Mouse (Mus musculus) embryonic facial prominence, embryonic 10.5 days (tissue): Measurements from ENCODE around the gene Pitpna. TPM values are rescaled to one million over a fixed set of nuclear protein-coding genes. Genes with fewer than 3 reads are reported as not detected.
A peak's percentile ranks its signal among the peaks of the same experiment; 100 is the strongest.

Experiments
- DNase-seq: peaks from one replicate; pipeline ENCODE4 v3.0.0-alpha.2; 2017; ENCODE audit warnings: low spot score
- H3K27ac ChIP-seq: fragments of 300-500 bp; sonication (generic); replicated peaks from 2 replicates; pipeline ENCODE4 v1.5.1; 2016; ENCODE audit warnings: mild to moderate bottlenecking
- H3K27me3 ChIP-seq: fragments of 300-500 bp; sonication (generic); replicated peaks from 2 replicates; pipeline ENCODE4 v1.6.1; 2016; ENCODE audit warnings: low read depth, mild to moderate bottlenecking; ENCODE audit not compliant: poor library complexity, severe bottlenecking
- H3K36me3 ChIP-seq: fragments of 300-500 bp; sonication (generic); replicated peaks from 2 replicates; pipeline ENCODE4 v1.6.1; 2016; ENCODE audit warnings: mild to moderate bottlenecking, moderate library complexity
- H3K4me1 ChIP-seq: fragments of 300-500 bp; sonication (generic); 2 replicates; pipeline ENCODE4 v1.6.1; 2016
- H3K4me3 ChIP-seq: fragments of 300-500 bp; sonication (generic); 2 replicates; pipeline ENCODE4 v1.5.1; 2016; ENCODE audit warnings: mild to moderate bottlenecking, moderate library complexity
- H3K9me3 ChIP-seq: fragments of 300-500 bp; sonication (generic); 2 replicates; pipeline ENCODE4 v1.6.1; 2016; ENCODE audit warnings: mild to moderate bottlenecking
- WGBS: fragments of 180-500 bp; shearing (Covaris S2); methylation state at CpG from one replicate; pipeline ENCODE4 v1.1.7; 2016; 5-methylcytosine and 5-hydroxymethylcytosine counted together
- polyA plus RNA-seq: library from polyadenylated mRNA; unstranded; fragments of >200 nt; fragmentation: Nextera tagmentation; extraction: Ambion mirVana; gene quantifications from 2 replicates; pipeline ENCODE4 v1.2.1, GENCODE M21; 2016

The Pitpna gene
- polyA plus RNA-seq: 61.5 TPM in 2 replicates

DNA sequence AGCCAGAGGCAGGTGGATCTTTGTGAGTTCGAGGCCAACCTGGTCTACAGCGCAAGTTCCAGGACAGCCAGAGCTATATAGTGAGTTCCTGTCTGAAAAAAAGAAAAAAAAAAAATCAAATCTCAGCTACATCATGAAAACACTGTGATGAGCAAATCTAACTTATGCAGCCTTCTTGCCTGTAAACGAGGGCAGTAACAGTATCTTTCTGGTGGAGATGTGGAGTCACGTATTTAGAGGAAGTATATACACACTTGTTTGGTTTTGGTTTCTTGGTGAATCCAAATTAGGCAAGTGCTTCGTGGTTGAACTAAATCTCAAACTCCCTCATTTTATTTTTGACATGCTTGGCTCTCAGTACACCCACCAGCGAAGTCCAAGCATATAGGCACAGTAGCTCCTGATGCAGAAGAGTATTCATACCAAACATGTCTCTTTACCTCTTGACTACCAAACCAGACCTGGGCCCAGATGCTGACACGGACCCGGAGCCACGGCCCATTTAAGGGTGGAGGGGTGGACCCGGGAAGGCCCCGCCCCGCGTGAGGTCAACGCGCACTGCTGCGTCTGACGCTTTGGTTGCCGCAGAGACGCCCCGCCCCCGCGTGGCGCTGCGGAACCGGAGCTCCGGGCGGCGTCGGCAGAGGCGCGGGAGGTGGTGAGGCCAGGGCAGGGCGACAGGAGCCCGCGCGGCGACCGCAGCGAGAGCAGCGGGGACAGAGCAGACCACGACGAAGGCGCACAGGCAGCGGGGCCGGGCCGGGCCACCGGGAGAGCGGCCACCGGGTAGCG lies at the start of gene Pitpna:
Gene Pitpna (plus strand): TSS at position 605 of the 792 bp plus-strand sequence.
- H3K27me3 ChIP-seq: no peaks in the 10 kb centered on the region
- H3K9me3 ChIP-seq: no peaks in the 10 kb centered on the region
- 6% methylated on average over 49 of the region's 49 CpGs for WGBS
- H3K4me1 ChIP-seq: peaks cover 30% of the 10 kb centered on the region
- DNase-seq: peak; percentile 95
- peaks cover 21% of the 10 kb centered on the region for H3K36me3 ChIP-seq
- H3K27ac ChIP-seq: peak within 1 kb of the TSS; percentile 92
- peak within 1 kb of the TSS; percentile 78 for H3K4me3 ChIP-seq

- Histone ChIP-seq H3K27ac (peak overlapping the region; percentile 76), H3K4me1 (peaks cover 38% of the 10 kb centered on the region), H3K27me3 (0 out of 2 replicates have a peak, but pooled peaks cover under 1% of the 10 kb centered on the region), H3K4me3 (0 out of 2 replicates have a peak overlapping the region, but pooled peaks have one; percentile 23), H3K9me3 (no peaks in the 10 kb centered on the region), H3K36me3 (no peaks in the 10 kb centered on the region)
- DNase-seq: no peak
- WGBS: 52% methylated on average over 9 of the region's 9 CpGs
Observed at GRCm38 (mm10) chr11:75538184-75538969, 49.5 kb upstream of the Pitpna start.

DNA sequence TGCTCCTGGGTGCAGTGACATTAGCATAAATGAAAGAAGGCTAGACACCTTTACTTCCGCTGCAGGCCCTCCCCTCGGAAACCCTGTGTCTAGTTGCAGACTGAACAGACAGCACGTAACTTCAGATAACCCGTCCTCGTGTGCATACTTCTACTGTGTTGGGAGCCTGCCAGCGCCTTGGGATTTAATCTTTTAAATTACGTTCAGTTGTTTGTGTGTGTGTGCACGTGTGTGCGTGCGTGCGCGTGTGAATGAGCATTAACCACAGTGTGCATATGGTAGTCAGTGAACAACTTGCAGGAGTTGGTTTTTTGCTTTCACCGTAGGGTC lies 49.0 kb upstream of the Pitpna start:
- no peak overlapping the region for H3K27ac ChIP-seq
- no peaks in the 10 kb centered on the region for H3K27me3 ChIP-seq
- 91% methylated on average over 13 of the region's 13 CpGs for WGBS
- no peaks in the 10 kb centered on the region for H3K36me3 ChIP-seq
- H3K4me1 ChIP-seq: peaks cover 38% of the 10 kb centered on the region
- H3K4me3 ChIP-seq: no peak overlapping the region
- no peaks in the 10 kb centered on the region for H3K9me3 ChIP-seq
- no peak for DNase-seq

DNA sequence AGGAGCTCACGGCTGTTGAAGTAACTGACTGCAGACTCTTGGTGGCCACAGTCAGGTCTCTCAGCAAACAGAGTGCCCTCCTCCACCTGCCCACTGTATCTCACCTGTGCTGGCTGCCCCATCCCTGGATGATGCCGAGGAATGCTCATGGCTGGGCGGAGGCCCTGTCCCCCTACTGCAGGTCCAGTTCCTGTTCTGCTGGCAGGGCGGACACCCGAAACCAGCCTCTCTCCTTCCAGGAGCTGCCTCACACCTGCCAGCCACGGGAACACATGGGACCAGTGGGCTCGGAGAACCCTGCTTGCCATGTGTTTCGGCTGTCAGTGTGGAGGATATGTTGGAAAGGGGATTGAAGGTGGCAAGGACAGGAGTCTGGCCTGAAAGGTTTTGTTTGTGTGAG lies 47.7 kb upstream of the Pitpna start:
- 83% methylated on average over 8 of the region's 8 CpGs for WGBS
- H3K4me3 ChIP-seq: no peak overlapping the region
- peaks cover 34% of the 10 kb centered on the region for H3K4me1 ChIP-seq
- H3K27me3 ChIP-seq: no peaks in the 10 kb centered on the region
- no peak for DNase-seq
- no peak overlapping the region for H3K27ac ChIP-seq
- no peaks in the 10 kb centered on the region for H3K9me3 ChIP-seq
- no peaks in the 10 kb centered on the region for H3K36me3 ChIP-seq

- Histone ChIP-seq H3K4me1 (peaks cover 32% of the 10 kb centered on the region), H3K27ac (peak overlapping the region; percentile 52; the same call in 1 of the 2 replicates), H3K27me3 (no peaks in the 10 kb centered on the region), H3K9me3 (no peaks in the 10 kb centered on the region), H3K4me3 (no peak overlapping the region), H3K36me3 (no peaks in the 10 kb centered on the region; the same call in 1 of the 2 replicates)
- DNase-seq: no peak
- WGBS: 79% methylated on average over 19 of the region's 19 CpGs
Observed at GRCm38 (mm10) chr11:75540710-75541581, 47.0 kb upstream of the Pitpna start.

DNA sequence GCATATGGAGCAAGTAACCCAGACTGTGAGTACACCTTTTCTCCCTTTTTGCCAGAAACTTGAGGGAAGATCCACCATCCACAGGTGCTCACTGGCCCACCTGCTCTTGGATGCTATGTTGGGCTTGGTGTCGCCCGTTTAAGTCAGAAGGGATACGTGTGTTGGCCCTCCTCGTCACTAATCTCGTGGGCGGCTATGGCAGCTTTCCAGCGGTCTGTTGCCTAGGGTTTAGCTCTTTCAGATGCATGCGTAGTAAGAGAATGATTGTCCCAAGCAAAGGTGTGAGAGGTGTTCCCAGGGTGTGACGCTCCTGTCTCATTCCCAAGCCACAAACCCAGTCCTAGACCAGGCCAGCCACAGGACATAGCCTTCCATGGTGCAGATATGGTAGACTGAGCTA lies 43.2 kb upstream of the Pitpna start:
- H3K36me3 ChIP-seq: no peaks in the 10 kb centered on the region; the same call in 1 of the 2 replicates
- no peak for DNase-seq
- peaks cover 27% of the 10 kb centered on the region for H3K4me1 ChIP-seq
- no peaks in the 10 kb centered on the region for H3K9me3 ChIP-seq
- no peak overlapping the region for H3K4me3 ChIP-seq
- 92% methylated on average over 9 of the region's 9 CpGs for WGBS
- H3K27ac ChIP-seq: no peak overlapping the region
- no peaks in the 10 kb centered on the region for H3K27me3 ChIP-seq

DNA sequence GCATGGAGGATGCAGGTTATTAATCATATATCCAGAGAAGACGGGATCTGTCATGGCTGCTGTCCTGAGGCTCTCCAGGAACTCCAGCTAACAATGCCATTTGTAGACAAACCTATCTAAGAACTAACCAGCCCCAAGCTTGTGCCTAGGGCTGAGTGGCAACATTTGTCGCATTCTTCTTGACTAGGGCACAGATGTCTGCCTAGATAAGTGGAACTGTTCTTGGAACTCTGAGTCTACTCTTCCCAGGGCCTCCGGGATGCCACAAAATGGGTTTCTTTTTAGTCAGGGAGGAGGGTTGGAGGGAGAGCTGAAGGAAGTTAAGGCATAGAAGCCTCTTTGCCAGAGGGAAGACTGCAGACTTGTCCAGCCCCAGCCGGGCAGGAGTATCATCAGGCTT lies 41.8 kb upstream of the Pitpna start:
- DNase-seq: no peak
- Histone ChIP-seq H3K4me1 (peaks cover 33% of the 10 kb centered on the region), H3K36me3 (no peaks in the 10 kb centered on the region; the same call in 1 of the 2 replicates), H3K27ac (no peak overlapping the region), H3K4me3 (no peak overlapping the region), H3K9me3 (no peaks in the 10 kb centered on the region), H3K27me3 (no peaks in the 10 kb centered on the region)
- WGBS: 74% methylated on average over 4 of the region's 4 CpGs

DNA sequence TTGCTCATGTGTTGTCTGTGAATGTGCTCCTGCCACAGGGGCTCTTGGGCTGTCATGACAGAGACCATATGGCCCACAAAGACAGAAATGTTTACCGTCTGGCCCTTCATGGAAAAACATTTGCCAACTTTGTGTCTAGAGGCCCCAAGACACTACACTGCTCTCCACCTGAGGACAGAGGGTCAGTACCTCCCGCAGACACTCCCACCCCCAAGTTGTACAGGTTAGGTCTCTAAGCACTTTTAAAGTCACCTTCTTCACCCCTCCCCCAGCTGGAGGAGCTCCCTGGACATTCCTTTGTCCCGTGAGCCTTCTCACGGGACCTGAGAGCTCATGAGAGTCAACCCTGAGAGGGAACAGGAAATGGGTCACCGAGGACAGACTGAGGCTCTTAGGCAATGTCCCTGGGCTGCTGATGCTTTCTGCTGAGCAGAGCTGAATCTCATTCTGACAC lies 38.2 kb upstream of the Pitpna start:
- H3K4me1 ChIP-seq: peaks cover 52% of the 10 kb centered on the region
- H3K36me3 ChIP-seq: no peaks in the 10 kb centered on the region; the same call in 1 of the 2 replicates
- WGBS: 47% methylated on average over 5 of the region's 5 CpGs
- no peak for DNase-seq
- H3K4me3 ChIP-seq: no peak overlapping the region
- H3K27ac ChIP-seq: peak overlapping the region; percentile 73
- no peaks in the 10 kb centered on the region for H3K27me3 ChIP-seq
- no peaks in the 10 kb centered on the region for H3K9me3 ChIP-seq

- WGBS: 66% methylated on average over 12 of the region's 12 CpGs
- H3K4me1 ChIP-seq: peaks cover 52% of the 10 kb centered on the region
- DNase-seq: no peak
- no peaks in the 10 kb centered on the region; the same call in 1 of the 2 replicates for H3K36me3 ChIP-seq
- no peaks in the 10 kb centered on the region for H3K27me3 ChIP-seq
- no peak overlapping the region for H3K4me3 ChIP-seq
- H3K27ac ChIP-seq: peak overlapping the region; percentile 73
- no peaks in the 10 kb centered on the region for H3K9me3 ChIP-seq
Observed at GRCm38 (mm10) chr11:75550200-75550946, 37.5 kb upstream of the Pitpna start.

- Histone ChIP-seq H3K27me3 (no peaks in the 10 kb centered on the region), H3K4me1 (peaks cover 45% of the 10 kb centered on the region), H3K4me3 (no peak overlapping the region), H3K36me3 (no peaks in the 10 kb centered on the region), H3K27ac (peak overlapping the region; percentile 69; the same call in 1 of the 2 replicates), H3K9me3 (no peaks in the 10 kb centered on the region)
- WGBS: 83% methylated on average over 5 of the region's 5 CpGs
- DNase-seq: no peak
Observed at GRCm38 (mm10) chr11:75551321-75551720, 36.6 kb upstream of the Pitpna start.

GRCm38 (mm10) chr11:75551961-75552441 lies 35.9 kb upstream of the Pitpna start:
- Histone ChIP-seq H3K36me3 (no peaks in the 10 kb centered on the region), H3K27me3 (no peaks in the 10 kb centered on the region), H3K9me3 (no peaks in the 10 kb centered on the region), H3K4me3 (0 out of 2 replicates have a peak overlapping the region, but pooled peaks have one; percentile 2), H3K4me1 (peaks cover 46% of the 10 kb centered on the region), H3K27ac (peak overlapping the region; percentile 69)
- no peak for DNase-seq
- 70% methylated on average over 9 of the region's 9 CpGs for WGBS
